Mouse (Mus musculus) kidney, postnatal 36 days (tissue): ENCODE data around the gene Pik3cg.
A peak's percentile ranks its signal among the peaks of the same experiment; 100 is the strongest.

Experiments used
- DNase-seq, 2 experiments: peaks; one replicate each; pipeline ENCODE4 v3.0.0; 2021 to 2022; ENCODE audit warnings: mixed read lengths in 2 of 2

Gene Pik3cg

GRCm38 (mm10) chr12:32201070-32201585, 7.3 kb downstream of the Pik3cg start:
- no peak for DNase-seq

GRCm38 (mm10) chr12:32200387-32201069, 7.9 kb downstream of the Pik3cg start:
- DNase-seq = no peak

DNA sequence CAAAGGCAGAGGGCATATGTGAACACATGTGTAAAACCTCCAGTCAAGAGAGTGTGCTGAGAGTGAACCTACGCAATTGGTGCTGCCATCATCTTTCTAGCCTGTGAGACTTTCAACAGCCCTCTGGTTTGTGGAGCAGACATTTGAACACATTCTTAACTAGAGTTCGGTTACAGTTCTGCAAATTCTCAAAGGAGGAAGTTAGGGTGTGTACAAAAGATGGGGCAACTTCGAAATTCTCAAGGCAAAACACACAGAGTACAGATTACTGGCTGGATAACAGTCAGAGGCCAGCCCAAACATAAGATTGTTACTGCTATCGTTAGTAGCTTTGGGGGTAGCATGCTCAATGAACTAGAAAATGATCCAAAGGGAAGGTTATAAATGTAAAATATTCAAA, 9.0 kb downstream of the Pik3cg start:
- no peak for DNase-seq

- no peak for DNase-seq
Observed at GRCm38 (mm10) chr12:32198025-32198424, 10.4 kb downstream of the Pik3cg start.

DNA sequence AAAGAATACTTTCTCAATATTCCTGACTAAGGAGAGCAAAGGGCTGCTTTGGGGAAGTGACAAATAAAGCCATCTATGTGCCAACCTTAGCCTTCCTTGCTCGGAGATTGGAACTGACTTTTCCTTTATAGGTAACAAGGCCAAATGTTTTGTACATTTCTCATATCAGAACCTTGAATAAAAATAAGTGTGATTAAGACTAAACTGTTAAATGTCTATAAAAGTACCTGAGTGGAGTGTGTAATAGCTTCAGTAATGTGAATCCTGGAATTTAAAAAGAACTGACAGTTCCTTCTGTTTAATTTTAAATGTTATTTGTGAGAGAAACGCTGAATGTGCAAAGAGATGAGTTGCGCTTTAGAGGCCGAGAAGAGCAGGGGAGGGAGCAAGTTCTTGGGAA, 13.5 kb downstream of the Pik3cg start:
- no peak for DNase-seq

- DNase-seq = no peak
Observed at GRCm38 (mm10) chr12:32194358-32194757, 14.1 kb downstream of the Pik3cg start.

DNA sequence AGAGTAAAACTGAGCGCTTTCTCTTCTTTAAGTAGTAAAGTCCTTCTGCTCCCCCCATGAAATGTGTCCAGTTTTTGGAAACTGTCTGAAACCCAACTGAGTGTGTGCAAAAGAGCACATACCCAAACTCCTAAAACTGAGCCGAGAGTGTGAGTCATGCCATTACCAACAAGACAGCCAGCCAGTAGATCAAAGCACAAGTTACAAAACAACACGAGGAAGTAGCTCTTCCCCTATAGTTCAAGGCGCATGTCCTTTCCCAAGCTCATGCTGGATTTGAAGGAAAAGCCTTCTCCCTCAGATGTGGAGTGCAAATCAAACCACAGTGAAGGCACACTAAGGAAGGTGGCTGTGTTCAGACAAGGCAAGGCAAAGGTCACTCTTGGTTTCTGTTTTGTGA, 17.5 kb downstream of the Pik3cg start:
- no peak for DNase-seq

DNA sequence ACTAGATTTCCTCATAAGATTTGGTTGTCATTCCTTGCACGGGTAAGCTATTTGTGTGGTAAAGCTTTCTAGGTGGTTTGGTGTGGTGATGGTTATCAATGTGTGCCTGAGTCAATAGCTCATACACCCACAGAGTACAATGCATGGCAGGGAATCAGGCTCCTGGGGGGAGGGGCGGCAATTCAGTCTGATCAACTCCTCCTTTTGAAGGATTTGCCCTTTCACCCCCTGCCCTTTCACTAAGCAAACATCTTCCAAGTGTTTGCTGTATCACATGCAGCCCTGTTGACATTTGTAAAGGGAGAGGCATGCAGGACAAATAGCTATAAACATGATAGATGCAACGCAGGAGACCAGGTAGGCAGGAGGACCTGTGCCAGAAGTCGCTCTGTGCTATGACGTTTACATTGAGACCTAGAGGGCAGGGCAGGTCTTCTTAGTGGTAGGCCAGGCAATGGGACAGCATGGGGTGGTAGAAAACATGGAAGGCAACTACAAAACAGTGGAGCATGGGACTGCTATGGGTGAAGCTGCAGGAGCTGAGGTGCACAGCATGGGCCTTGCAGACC, 20.7 kb downstream of the Pik3cg start:
- no peak for DNase-seq

- DNase-seq = no peak
Observed at GRCm38 (mm10) chr12:32186627-32187255, 21.7 kb downstream of the Pik3cg start.

- no peak for DNase-seq
Observed at GRCm38 (mm10) chr12:32184874-32185273, 23.6 kb downstream of the Pik3cg start.

GRCm38 (mm10) chr12:32183584-32183983, 24.9 kb downstream of the Pik3cg start:
- no peak for DNase-seq

GRCm38 (mm10) chr12:32182632-32183419, 25.6 kb downstream of the Pik3cg start:
- DNase-seq = no peak

- no peak for DNase-seq
Observed at GRCm38 (mm10) chr12:32181885-32182284, 26.6 kb downstream of the Pik3cg start.

- DNase-seq = no peak
Observed at GRCm38 (mm10) chr12:32174437-32174836, 34.0 kb downstream of the Pik3cg start.

- DNase-seq = no peak
Observed at GRCm38 (mm10) chr12:32172826-32173225, 35.6 kb downstream of the Pik3cg start.

DNA sequence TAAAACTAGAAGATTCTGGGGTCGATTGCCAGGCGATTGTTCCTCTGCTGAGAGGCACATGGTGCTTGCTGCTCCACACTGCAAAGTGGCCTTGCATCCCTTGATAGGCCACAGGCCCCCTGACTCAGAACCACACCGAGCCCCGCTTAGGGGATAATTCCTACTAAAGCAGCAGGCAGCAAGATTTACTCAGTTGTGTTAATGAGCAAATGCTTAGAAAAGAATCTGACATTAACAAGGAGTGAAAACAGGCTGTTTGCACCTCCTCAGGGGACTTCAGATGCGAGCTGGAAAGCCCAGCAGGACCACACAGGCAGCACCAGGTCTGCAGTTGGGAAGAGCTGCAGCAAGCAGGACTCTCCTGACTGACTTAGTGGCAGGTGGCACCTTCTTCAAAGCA, 39.3 kb downstream of the Pik3cg start:
- no peak for DNase-seq

GRCm38 (mm10) chr12:32168751-32169150, 39.7 kb downstream of the Pik3cg start:
- DNase-seq = no peak

GRCm38 (mm10) chr12:32163706-32164105, 44.8 kb downstream of the Pik3cg start:
- DNase-seq = no peak

DNA sequence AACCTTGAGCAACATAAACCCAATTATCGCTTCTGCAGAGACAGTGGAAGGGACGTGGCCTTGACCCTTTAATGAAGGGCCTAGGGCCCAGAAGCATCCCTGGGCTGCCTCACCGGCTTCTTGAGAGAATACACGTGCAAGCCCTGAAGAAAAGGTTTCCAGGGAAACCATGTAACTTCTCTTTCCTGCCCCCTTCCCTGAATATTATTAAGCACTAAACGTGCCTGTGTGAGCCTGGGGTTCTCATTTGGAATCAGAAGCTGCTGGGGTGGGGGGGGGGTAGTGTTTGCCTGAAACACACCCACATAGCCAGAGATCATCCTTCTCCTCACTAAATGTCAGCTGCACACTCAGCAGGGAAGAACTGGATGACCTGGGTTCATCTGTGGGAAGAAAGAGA, 49.7 kb downstream of the Pik3cg start:
- no peak for DNase-seq

DNA sequence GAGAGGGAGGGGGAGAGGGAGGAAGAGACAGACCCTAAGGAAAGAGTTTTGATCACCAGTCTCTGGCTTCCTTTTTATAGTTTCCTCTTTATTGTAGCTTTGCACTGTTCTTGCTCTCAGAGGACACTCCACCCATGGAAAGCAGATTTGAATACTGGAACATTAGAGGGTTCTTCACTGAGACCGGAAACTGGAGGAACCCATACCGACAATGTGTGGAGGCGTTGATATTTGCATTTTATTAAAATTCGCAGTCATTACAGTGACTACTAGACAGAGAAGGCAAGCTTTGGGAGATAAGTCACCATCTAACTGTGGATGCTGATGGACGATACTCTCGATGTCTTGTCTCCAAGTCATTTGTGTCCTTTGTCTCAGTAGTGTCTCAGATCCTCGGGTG, 61.9 kb downstream of the Pik3cg start:
- no peak for DNase-seq

DNA sequence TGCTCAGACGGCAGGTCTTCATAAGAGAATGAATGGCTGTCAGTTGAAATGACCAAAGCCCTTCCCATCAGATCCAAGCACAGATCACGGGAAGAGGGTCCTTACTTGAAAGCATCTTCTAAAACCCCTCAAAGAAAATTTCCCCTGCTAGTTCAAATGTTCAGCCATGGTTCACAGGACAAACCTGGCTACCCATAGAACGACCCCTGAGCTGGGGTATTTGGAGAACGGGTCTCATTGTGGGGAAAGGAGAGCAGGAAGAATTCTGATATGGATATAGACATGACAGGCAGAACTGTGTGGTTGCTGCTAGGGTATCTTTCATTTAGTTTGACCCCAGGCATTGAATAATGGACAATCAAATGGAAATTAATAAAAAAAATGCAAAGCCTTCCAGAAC, 62.8 kb downstream of the Pik3cg start:
- no peak for DNase-seq

- DNase-seq = peak; percentile 56 to 80
Observed at GRCm38 (mm10) chr12:32144513-32144912, 63.9 kb downstream of the Pik3cg start.

DNA sequence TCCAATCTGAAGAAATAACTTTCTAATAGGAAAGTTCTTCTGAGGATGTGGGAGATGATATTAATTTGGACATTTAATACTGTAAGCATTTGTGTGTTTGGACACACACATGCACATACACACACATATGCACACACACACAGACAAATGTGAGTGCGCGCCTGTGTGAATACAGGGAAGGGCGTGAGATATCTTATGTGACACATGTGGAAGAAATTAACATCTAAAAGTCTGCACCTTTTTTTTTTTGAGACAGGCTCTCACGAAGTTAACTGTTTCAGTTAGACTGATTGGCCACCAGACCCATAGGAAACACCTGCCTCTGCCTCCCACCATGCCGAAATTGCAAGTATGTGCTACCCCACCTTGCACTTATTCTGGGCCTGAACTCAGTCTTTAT, 64.7 kb downstream of the Pik3cg start:
- no peak for DNase-seq
